Mouse (Mus musculus): ENCODE data around the gene Bcat2.

DNA sequence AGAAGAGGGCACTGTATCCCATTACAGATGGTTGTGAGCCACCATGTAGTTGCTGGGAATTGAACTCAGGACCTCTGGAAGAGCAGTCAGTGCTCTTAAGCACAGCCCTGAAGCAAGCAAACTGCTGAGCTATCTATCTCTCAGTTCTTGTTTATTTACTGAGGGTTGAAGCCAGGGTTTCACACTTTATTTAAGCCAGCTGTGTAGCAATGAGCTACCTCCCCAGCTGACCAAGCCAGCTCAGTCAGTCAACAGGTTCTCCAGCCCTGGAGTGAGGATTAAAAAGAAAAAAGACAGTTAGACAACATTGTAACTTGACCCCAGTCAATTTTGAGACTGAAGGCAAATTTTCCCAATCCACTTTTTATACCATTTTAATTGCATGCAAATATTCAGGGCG, 34.3 kb upstream of the Bcat2 start:
- TF ChIP-seq CTCF (IDR thresholded peaks at IDR 0.05; ENCODE audit: low read depth) = 0 out of 2 replicates have a peak, but pooled peaks have one; percentile 24
- no peak for TF ChIP-seq EP300 (IDR thresholded peaks at IDR 0.05; ENCODE audit: low read depth)
